Mouse (Mus musculus) brain, embryonic 14.5 days (tissue): ENCODE results near the gene Mbtps1. TPM values are rescaled to one million over a fixed set of nuclear protein-coding genes. Genes with fewer than 3 reads are reported as not detected.

Experiments used
- DNase-seq: peaks from one replicate; pipeline ENCODE4 v3.0.0-alpha.2; 2011; ENCODE audit warnings: low read depth
- CTCF ChIP-seq: fragments of 200-500 bp; IDR thresholded peaks from 2 replicates; pipeline ENCODE4 v1.5.1; 2012; ENCODE audit warnings: inconsistent platforms, mild to moderate bottlenecking, moderate library complexity, borderline replicate concordance; ENCODE audit not compliant: insufficient read depth, insufficient read length; ENCODE audit errors: extremely low read depth
- POLR2A ChIP-seq: fragments of 200-500 bp; IDR thresholded peaks from 2 replicates; pipeline ENCODE4 v1.6.1; 2012; ENCODE audit warnings: mild to moderate bottlenecking, inconsistent platforms, borderline replicate concordance; ENCODE audit not compliant: poor library complexity, insufficient read depth, insufficient read length, severe bottlenecking; ENCODE audit errors: extremely low read depth
- polyA plus RNA-seq: library from polyadenylated mRNA; depleted of rRNA; stranded (reverse); fragments of >200 nt; gene quantifications from 2 replicates; pipeline ENCODE4 v1.2.3, GENCODE M21; 2012; rRNA removed

The Mbtps1 gene
- polyA plus RNA-seq, 1 experiment = 89.9 TPM

GRCm38 (mm10) chr8:119501598-119501997 is 56.9 kb downstream of the Mbtps1 start, which contains the start of gene Slc38a8:
Gene Slc38a8 (minus strand): TSS chr8:119501698.
- TF ChIP-seq CTCF = no peak
- no peak for TF ChIP-seq POLR2A
- no peak for DNase-seq

- DNase-seq = no peak
- TF ChIP-seq POLR2A = no peak
These were observed 58.7 kb downstream of the Mbtps1 start for GRCm38 (mm10) chr8:119499836-119500235.

- peak; percentile 55; the same call in 1 of the 2 replicates for TF ChIP-seq CTCF
- no peak for TF ChIP-seq POLR2A
- DNase-seq = no peak
These were observed 61.7 kb downstream of the Mbtps1 start for GRCm38 (mm10) chr8:119496848-119497247.

- no peak for TF ChIP-seq POLR2A
- no peak for TF ChIP-seq CTCF
- DNase-seq = no peak
These were observed 71.4 kb downstream of the Mbtps1 start for GRCm38 (mm10) chr8:119487093-119487492.

- DNase-seq = no peak
- TF ChIP-seq CTCF (no peak), POLR2A (no peak)
These were observed 74.2 kb downstream of the Mbtps1 start for GRCm38 (mm10) chr8:119484145-119484896.

- no peak for DNase-seq
- TF ChIP-seq CTCF (no peak), POLR2A (no peak)
These were observed 79.9 kb downstream of the Mbtps1 start for GRCm38 (mm10) chr8:119478684-119479083.

- TF ChIP-seq POLR2A = no peak
- no peak for TF ChIP-seq CTCF
- no peak for DNase-seq
These were observed 90.4 kb downstream of the Mbtps1 start for GRCm38 (mm10) chr8:119468091-119468490.

GRCm38 (mm10) chr8:119466794-119467193 is 91.7 kb downstream of the Mbtps1 start:
- peak; percentile 61 for DNase-seq
- TF ChIP-seq POLR2A (no peak), CTCF (no peak)

GRCm38 (mm10) chr8:119466105-119466504 is 92.4 kb downstream of the Mbtps1 start:
- TF ChIP-seq POLR2A (no peak), CTCF (no peak)
- peak; percentile 71 for DNase-seq

GRCm38 (mm10) chr8:119463709-119464108 is 94.8 kb downstream of the Mbtps1 start:
- DNase-seq = no peak
- TF ChIP-seq CTCF (no peak), POLR2A (no peak)

GRCm38 (mm10) chr8:119461356-119461755 is 97.2 kb downstream of the Mbtps1 start:
- TF ChIP-seq POLR2A = no peak
- TF ChIP-seq CTCF = no peak
- DNase-seq = peak; percentile 92

- peak; percentile 90 for DNase-seq
- TF ChIP-seq CTCF = no peak
These were observed 98.8 kb downstream of the Mbtps1 start for GRCm38 (mm10) chr8:119459724-119460123.

Other genes with a start within 250 kb of the Mbtps1 start
- gene Hsbp1, start 214.2 kb downstream of the Mbtps1 start, polyA plus RNA-seq = 380 and 399 TPM in 2 replicates
- 16.3 and 19.5 TPM in 2 replicates for gene Mlycd, start 163.9 kb downstream of the Mbtps1 start, polyA plus RNA-seq
- gene Osgin1, start 124.6 kb downstream of the Mbtps1 start, polyA plus RNA-seq = 0.41 and 0.69 TPM in 2 replicates
- gene Necab2, start 112.0 kb downstream of the Mbtps1 start, polyA plus RNA-seq = 32.6 and 43.5 TPM in 2 replicates
- 0.16 and 0.19 TPM in 2 replicates for gene Slc38a8, start 57.0 kb downstream of the Mbtps1 start, polyA plus RNA-seq
- gene Hsdl1, start 16.4 kb upstream of the Mbtps1 start, polyA plus RNA-seq = 69.1 and 101 TPM in 2 replicates
- gene Dnaaf1, start 16.5 kb upstream of the Mbtps1 start, polyA plus RNA-seq = 0.40 and 0.44 TPM in 2 replicates
- gene Taf1c, start 46.5 kb upstream of the Mbtps1 start, polyA plus RNA-seq = 24.0 and 36.7 TPM in 2 replicates
- gene Adad2, start 54.0 kb upstream of the Mbtps1 start, polyA plus RNA-seq = 0.12 and 0.25 TPM in 2 replicates
- 0.14 and 0.23 TPM in 2 replicates for gene Kcng4, start 76.9 kb upstream of the Mbtps1 start, polyA plus RNA-seq
- 3.1 TPM in 2 replicates for gene Wfdc1, start 107.6 kb upstream of the Mbtps1 start, polyA plus RNA-seq
- gene Atp2c2, start 141.3 kb upstream of the Mbtps1 start, polyA plus RNA-seq = 0.24 and 0.38 TPM in 2 replicates
- 13.5 and 16.1 TPM in 2 replicates for gene Tldc1, start 219.7 kb upstream of the Mbtps1 start, polyA plus RNA-seq